Mouse (Mus musculus) midbrain, postnatal 0 days (tissue): ENCODE data around the gene Gm11020. TPM values are rescaled to one million over a fixed set of nuclear protein-coding genes. Genes with fewer than 3 reads are reported as not detected.
"Not testable (repeated sequence)": the region's sequence is repeated elsewhere in the genome, so short reads cannot be mapped to it uniquely, and the experiment has no call there.

Experiments
- ATAC-seq: fragments of 200-750 bp; cut with Nextera tagmentation; 2 replicates; pipeline ENCODE4 v1.8.0; 2017; ENCODE audit warnings: moderate number of reproducible peaks, mild to moderate bottlenecking, moderate TSS enrichment, moderate library complexity; ENCODE audit not compliant: low FRiP score
- DNase-seq: peaks from one replicate; pipeline ENCODE4 v3.0.0-alpha.2; 2015; ENCODE audit warnings: low spot score
- H3K27ac ChIP-seq: fragments of 300-500 bp; sonication (generic); 2 replicates; pipeline ENCODE4 v1.5.1; 2014; ENCODE audit warnings: low read depth, mild to moderate bottlenecking, low read length, mixed read lengths
- H3K27me3 ChIP-seq: fragments of 300-500 bp; sonication (generic); 2 replicates; pipeline ENCODE4 v1.6.1; 2014; ENCODE audit warnings: low read length, control low read depth, mixed read lengths; ENCODE audit not compliant: insufficient read depth
- H3K36me3 ChIP-seq: fragments of 300-500 bp; sonication (generic); 2 replicates; pipeline ENCODE4 v1.6.1; 2014; ENCODE audit warnings: low read length, control low read depth, mixed read lengths; ENCODE audit not compliant: insufficient read depth
- H3K4me1 ChIP-seq: fragments of 300-500 bp; sonication (generic); 2 replicates; pipeline ENCODE4 v1.6.1; 2014; ENCODE audit warnings: mild to moderate bottlenecking, control low read depth, antibody characterized with exemption, low read length, mixed read lengths; ENCODE audit not compliant: insufficient read depth
- H3K4me2 ChIP-seq: fragments of 300-500 bp; sonication (generic); 2 replicates; pipeline ENCODE4 v1.6.1; 2014; ENCODE audit warnings: low read depth, mild to moderate bottlenecking, low read length, mixed read lengths; ENCODE audit not compliant: poor library complexity, severe bottlenecking
- H3K4me3 ChIP-seq: fragments of 300-500 bp; sonication (generic); 2 replicates; pipeline ENCODE4 v1.5.1; 2014; ENCODE audit warnings: low read depth, mild to moderate bottlenecking, low read length, moderate library complexity
- H3K9ac ChIP-seq: fragments of 300-500 bp; sonication (generic); replicated peaks from 2 replicates; pipeline ENCODE4 v1.6.1; 2014; ENCODE audit warnings: mild to moderate bottlenecking, low read length, moderate library complexity, mixed read lengths; ENCODE audit not compliant: poor library complexity, severe bottlenecking
- H3K9me3 ChIP-seq: fragments of 300-500 bp; sonication (generic); 2 replicates; pipeline ENCODE4 v1.6.1; 2016; ENCODE audit warnings: low read length, control low read depth
- CTCF ChIP-seq: IDR thresholded peaks from 2 replicates; pipeline ENCODE4 v1.5.1; 2016; ENCODE audit warnings: antibody characterized with exemption, mild to moderate bottlenecking
- WGBS: fragments of 180-500 bp; shearing (Covaris S2); extraction: QIAGEN DNeasy Blood & Tissue Kit; methylation state at CpG from one replicate; pipeline ENCODE4 v1.1.7; 2014; 5-methylcytosine and 5-hydroxymethylcytosine counted together
- polyA plus RNA-seq: library from polyadenylated mRNA; unstranded; fragments of >200 nt; fragmentation: Nextera tagmentation; extraction: Ambion mirVana; gene quantifications from 2 replicates; pipeline ENCODE4 v1.2.1, GENCODE M21; 2015
- total RNA-seq: library from RNA; depleted of rRNA; stranded (reverse); fragments of >200 nt; gene quantifications from 2 replicates; pipeline ENCODE4 v1.2.3, GENCODE M21; 2014

The Gm11020 gene
- total and polyA plus RNA-seq, 2 experiments from 2014 or later: not detected

DNA sequence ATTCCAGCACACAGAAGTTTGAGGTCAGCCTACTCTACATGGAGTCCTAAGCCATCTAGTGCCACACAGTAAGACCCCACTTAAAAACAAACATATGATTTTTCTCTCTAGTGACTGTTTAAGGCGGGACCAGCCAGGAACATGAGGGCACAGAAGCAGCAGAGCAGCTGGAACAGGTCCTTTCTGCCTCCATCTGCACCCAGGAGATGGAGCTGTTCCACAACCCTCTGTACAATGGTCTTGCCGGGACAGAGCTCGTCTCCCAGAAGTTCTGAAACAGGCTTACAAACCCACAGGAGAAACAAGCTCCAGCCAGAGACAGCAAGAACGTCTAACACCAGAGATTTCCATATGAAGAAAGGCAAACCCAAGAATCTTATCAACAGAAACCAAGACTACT is 8.1 kb upstream of the Gm11020 start:
- TF ChIP-seq CTCF: peak; percentile 38
- H3K27me3 ChIP-seq: no peaks in the 10 kb centered on the region
- WGBS: 73% methylated on average over 4 of the region's 4 CpGs
- no peaks in the 10 kb centered on the region for H3K4me1 ChIP-seq
- H3K9me3 ChIP-seq: no peaks in the 10 kb centered on the region
- no peaks in the 10 kb centered on the region for H3K36me3 ChIP-seq
- no peak overlapping the region for H3K27ac ChIP-seq
- H3K9ac ChIP-seq: no peak overlapping the region
- no peak overlapping the region for H3K4me2 ChIP-seq
- ATAC-seq (no peak), DNase-seq (no peak)
- no peak overlapping the region for H3K4me3 ChIP-seq

DNA sequence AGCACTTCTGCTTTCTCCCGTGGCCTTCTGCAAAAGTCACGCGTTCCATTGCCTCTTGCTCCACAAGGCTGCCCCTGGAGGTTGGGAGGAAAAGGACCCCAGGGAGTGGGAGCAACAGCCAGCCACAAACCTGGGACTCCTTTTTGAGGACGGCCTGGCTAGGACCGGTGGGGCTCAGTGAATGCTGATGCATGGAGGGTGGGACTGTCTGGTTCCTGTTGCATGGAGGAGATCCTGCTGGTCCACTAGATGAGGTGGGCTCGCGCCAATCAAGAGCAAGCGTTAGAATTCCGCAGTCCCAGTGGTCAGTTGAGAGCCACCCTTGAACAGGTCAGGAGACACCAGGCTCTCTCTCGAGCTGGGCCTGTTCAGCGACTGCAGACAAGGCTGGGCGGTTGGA is 563 bp downstream of the Gm11020 start, which contains the start of gene Cmtm2b:
Gene Cmtm2b, plus strand, starts transcription at position 301 of the 400 bp plus-strand sequence.
- ATAC-seq: not testable (repeated sequence)
- 92% methylated on average over 12 of the region's 12 CpGs for WGBS

DNA sequence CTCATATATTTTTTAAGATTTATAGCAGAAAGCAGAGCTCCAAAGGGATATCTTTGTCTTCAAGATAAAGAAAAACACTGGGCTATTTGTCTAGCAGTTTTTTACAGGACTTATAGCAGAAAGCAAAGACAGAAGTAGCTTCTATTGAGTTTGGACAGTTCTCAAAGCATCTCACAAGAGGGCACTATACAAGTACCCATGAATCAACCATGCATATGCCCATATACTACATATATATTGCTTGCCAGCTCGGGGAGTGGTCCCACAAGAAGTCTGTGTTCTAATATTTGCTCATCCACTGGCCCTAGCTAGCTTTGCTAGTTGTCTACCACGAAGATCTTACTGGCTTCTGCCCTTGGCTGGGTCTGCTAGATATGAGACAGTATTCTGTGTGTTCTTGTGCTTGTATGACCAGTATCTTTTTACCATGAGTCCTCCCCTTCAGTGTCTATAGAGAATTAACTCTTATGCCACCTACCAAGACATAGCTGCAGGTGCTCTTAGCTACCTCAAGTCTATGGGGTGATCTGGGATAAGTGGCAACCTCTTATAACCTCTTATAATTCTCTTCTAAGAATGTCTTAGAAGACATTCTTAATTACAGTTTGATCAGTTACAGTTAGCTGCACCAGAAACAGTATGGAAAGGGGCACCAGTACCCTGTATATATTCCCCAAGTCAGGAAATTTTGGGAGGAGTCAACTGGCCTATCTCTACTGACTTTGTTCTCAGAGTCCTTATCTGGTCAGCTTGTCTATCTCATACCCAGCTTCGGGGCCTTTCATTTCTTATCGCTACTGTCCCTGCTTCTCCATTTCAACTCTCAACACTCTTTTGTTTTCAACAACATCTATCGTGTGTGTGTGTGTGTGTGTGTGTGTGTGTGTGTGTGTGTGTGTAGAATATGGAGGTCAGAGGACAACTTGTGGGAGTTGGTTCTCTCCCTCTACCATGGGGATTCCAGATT is 11.6 kb downstream of the Gm11020 start:
- H3K9ac ChIP-seq: no peak overlapping the region
- H3K36me3 ChIP-seq: no peaks in the 10 kb centered on the region
- TF ChIP-seq CTCF: no peak
- H3K9me3 ChIP-seq: no peaks in the 10 kb centered on the region
- DNase-seq (no peak), ATAC-seq (no peak)
- no peaks in the 10 kb centered on the region for H3K27me3 ChIP-seq
- 80% methylated on average over 5 of the region's 5 CpGs for WGBS
- no peak overlapping the region for H3K4me3 ChIP-seq
- H3K27ac ChIP-seq: no peak overlapping the region
- H3K4me2 ChIP-seq: no peak overlapping the region
- no peaks in the 10 kb centered on the region for H3K4me1 ChIP-seq

More for the DNA sequence above, 563 bp downstream of the Gm11020 start, which contains the start of gene Cmtm2b:
- H3K4me2 ChIP-seq, H3K36me3 ChIP-seq, H3K9me3 ChIP-seq, H3K27me3 ChIP-seq, H3K4me3 ChIP-seq, H3K27ac ChIP-seq, DNase-seq, H3K4me1 ChIP-seq, H3K9ac ChIP-seq: not testable (repeated sequence)

DNA sequence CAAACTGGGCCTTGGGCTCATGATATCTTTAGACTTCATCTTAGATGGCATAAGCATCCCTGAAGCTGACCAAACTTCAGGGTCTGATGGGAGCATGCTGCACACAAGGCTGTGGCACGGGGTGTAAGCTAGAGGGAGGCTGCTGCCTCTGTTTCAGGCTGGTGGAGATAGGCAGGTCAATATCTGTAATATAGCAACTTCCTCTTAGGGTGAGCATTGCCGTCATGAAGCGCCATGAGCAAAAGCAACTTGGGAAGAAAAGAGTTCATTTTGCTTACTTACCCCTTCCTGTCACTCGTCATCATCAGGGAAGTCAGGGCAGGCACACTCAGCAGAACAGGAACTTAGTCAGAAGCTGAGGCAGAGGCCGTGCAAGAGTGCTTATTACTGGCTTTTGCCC is 12.4 kb downstream of the Gm11020 start:
- Histone ChIP-seq H3K36me3 (no peaks in the 10 kb centered on the region), H3K27ac (no peak overlapping the region), H3K9ac (no peak overlapping the region), H3K9me3 (no peaks in the 10 kb centered on the region), H3K4me1 (no peaks in the 10 kb centered on the region), H3K4me2 (no peak overlapping the region), H3K4me3 (no peak overlapping the region), H3K27me3 (no peaks in the 10 kb centered on the region)
- DNase-seq: no peak
- no peak for TF ChIP-seq CTCF
- ATAC-seq: no peak
- WGBS: 80% methylated on average over 5 of the region's 5 CpGs

DNA sequence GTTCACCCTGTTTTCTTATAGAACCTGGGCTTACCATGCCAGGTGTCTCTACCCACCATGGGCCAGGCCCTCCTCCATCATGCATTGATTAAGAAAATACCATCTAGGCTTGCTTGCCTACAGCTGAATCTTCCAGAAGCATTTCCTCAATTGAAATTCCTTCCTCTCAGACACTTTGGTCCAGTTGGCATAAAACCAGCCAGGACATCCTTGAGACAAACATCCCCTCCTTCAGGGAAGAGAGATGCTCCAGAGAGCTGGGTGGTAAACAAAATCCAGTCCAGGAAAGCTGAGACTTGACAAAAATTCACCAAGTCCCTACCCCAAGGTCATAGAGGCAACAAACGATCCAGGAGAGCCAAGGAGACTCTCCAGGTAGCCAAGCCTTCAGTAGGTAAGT is 12.8 kb downstream of the Gm11020 start:
- Histone ChIP-seq H3K4me3 (no peak overlapping the region), H3K4me2 (no peak overlapping the region), H3K4me1 (no peaks in the 10 kb centered on the region), H3K9me3 (no peaks in the 10 kb centered on the region), H3K27ac (no peak overlapping the region), H3K36me3 (no peaks in the 10 kb centered on the region), H3K27me3 (no peaks in the 10 kb centered on the region), H3K9ac (no peak overlapping the region)
- no peak for TF ChIP-seq CTCF
- no peak for ATAC-seq
- WGBS: 60% methylated on average over 1 of the region's 1 CpGs
- DNase-seq: no peak

DNA sequence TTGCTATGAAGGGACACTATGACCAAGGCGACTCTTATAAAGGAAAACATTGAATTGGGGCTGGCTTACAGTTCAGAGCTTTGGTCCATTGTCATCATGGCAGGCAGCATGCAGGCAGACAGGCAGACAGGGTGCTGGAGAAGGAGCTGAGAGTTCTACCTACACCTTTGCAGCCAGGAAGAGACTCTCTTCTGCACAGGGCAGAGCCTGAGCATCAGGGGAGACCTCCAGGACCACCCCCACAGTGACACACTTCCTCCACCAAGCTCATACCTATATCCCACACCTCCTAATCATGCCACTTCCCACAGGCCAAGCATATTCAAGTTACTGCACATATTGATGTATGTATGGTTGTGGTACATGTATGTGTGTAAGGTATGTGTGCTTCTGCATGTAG is 15.4 kb downstream of the Gm11020 start:
- Histone ChIP-seq H3K27me3 (no peaks in the 10 kb centered on the region), H3K27ac (no peak overlapping the region), H3K9me3 (no peaks in the 10 kb centered on the region), H3K36me3 (no peaks in the 10 kb centered on the region), H3K9ac (no peak overlapping the region), H3K4me2 (no peak overlapping the region), H3K4me1 (no peaks in the 10 kb centered on the region), H3K4me3 (no peak overlapping the region)
- WGBS: 84% methylated on average over 1 of the region's 1 CpGs
- TF ChIP-seq CTCF: no peak
- no peak for DNase-seq
- no peak for ATAC-seq
